Mouse (Mus musculus): ENCODE data around the gene Gm45062.

Gene Gm45062

GRCm38 (mm10) chr6:8474316-8474715, 215.1 kb downstream of the Gm45062 start:
- in situ Hi-C loops (cut with MboI, MseI) = no loop called here

- in situ Hi-C loops (cut with MboI, MseI) = no loop called here
These were observed 215.6 kb downstream of the Gm45062 start for GRCm38 (mm10) chr6:8474820-8475219.

- in situ Hi-C loops (cut with MboI, MseI) = no loop called here
These were observed 219.9 kb downstream of the Gm45062 start for GRCm38 (mm10) chr6:8479176-8479575.

- in situ Hi-C loops (cut with MboI, MseI) = loop anchor here (10.0 kb wide), 1 partner anchor 250 kb away; no protein-coding TSS in a partner anchor
These were observed 225.4 kb downstream of the Gm45062 start for GRCm38 (mm10) chr6:8484437-8485275.

GRCm38 (mm10) chr6:8485414-8486175, 226.3 kb downstream of the Gm45062 start:
- in situ Hi-C loops (cut with MboI, MseI) = loop anchor here (10.0 kb wide), 1 partner anchor 249 kb away; no protein-coding TSS in a partner anchor

- in situ Hi-C loops (cut with MboI, MseI) = loop anchor here (10.0 kb wide), 1 partner anchor 248 kb away; no protein-coding TSS in a partner anchor
These were observed 227.3 kb downstream of the Gm45062 start for GRCm38 (mm10) chr6:8486391-8487043.

- in situ Hi-C loops (cut with MboI, MseI) = loop anchor here (10.0 kb wide), 1 partner anchor 248 kb away; no protein-coding TSS in a partner anchor
These were observed 228.0 kb downstream of the Gm45062 start for GRCm38 (mm10) chr6:8487044-8487853.

- in situ Hi-C loops (cut with MboI, MseI) = loop anchor here (10.0 kb wide), 1 partner anchor 247 kb away; no protein-coding TSS in a partner anchor
These were observed 229.0 kb downstream of the Gm45062 start for GRCm38 (mm10) chr6:8488249-8488648.

GRCm38 (mm10) chr6:8489266-8489665, 230.0 kb downstream of the Gm45062 start:
- in situ Hi-C loops (cut with MboI, MseI) = loop anchor here (10.0 kb wide), 1 partner anchor 246 kb away; no protein-coding TSS in a partner anchor

- in situ Hi-C loops (cut with MboI, MseI) = loop anchor here (10.0 kb wide), 1 partner anchor 245 kb away; no protein-coding TSS in a partner anchor
These were observed 230.8 kb downstream of the Gm45062 start for GRCm38 (mm10) chr6:8489938-8490585.

GRCm38 (mm10) chr6:8492248-8492647, 233.0 kb downstream of the Gm45062 start:
- in situ Hi-C loops (cut with MboI, MseI) = no loop called here

GRCm38 (mm10) chr6:8495109-8495826, 236.0 kb downstream of the Gm45062 start:
- in situ Hi-C loops (cut with MboI, MseI) = no loop called here

- in situ Hi-C loops (cut with MboI, MseI) = no loop called here
These were observed 236.6 kb downstream of the Gm45062 start for GRCm38 (mm10) chr6:8495827-8496222.

GRCm38 (mm10) chr6:8497234-8497867, 238.1 kb downstream of the Gm45062 start:
- in situ Hi-C loops (cut with MboI, MseI) = no loop called here

GRCm38 (mm10) chr6:8497868-8498257, 238.6 kb downstream of the Gm45062 start:
- in situ Hi-C loops (cut with MboI, MseI) = no loop called here

- in situ Hi-C loops (cut with MboI, MseI) = no loop called here
These were observed 239.7 kb downstream of the Gm45062 start for GRCm38 (mm10) chr6:8498961-8499360.

- in situ Hi-C loops (cut with MboI, MseI) = no loop called here
These were observed 244.7 kb downstream of the Gm45062 start for GRCm38 (mm10) chr6:8503953-8504352.

GRCm38 (mm10) chr6:8504521-8505228, 245.4 kb downstream of the Gm45062 start:
- in situ Hi-C loops (cut with MboI, MseI) = no loop called here

All from regulatory T cell (primary cell).